Mouse (Mus musculus) intestine, postnatal 0 days (tissue): ENCODE data around the gene Cdk15. TPM values are rescaled to one million over a fixed set of nuclear protein-coding genes. Genes with fewer than 3 reads are reported as not detected.

Source experiments
- ATAC-seq: fragments of 200-750 bp; cut with Nextera tagmentation; 2 replicates; pipeline ENCODE4 v1.8.0; 2017; ENCODE audit warnings: mild to moderate bottlenecking, moderate TSS enrichment, moderate library complexity
- H3K27ac ChIP-seq: fragments of 300-500 bp; sonication (generic); 2 replicates; pipeline ENCODE4 v1.5.1; 2014; ENCODE audit warnings: mild to moderate bottlenecking, low read depth, low read length, moderate library complexity
- H3K27me3 ChIP-seq: fragments of 300-500 bp; sonication (generic); replicated peaks from 2 replicates; pipeline ENCODE4 v1.6.1; 2014; ENCODE audit warnings: low read length, mixed read lengths; ENCODE audit not compliant: control insufficient read depth, insufficient read depth
- H3K36me3 ChIP-seq: fragments of 300-500 bp; sonication (generic); 2 replicates; pipeline ENCODE4 v1.6.1; 2014; ENCODE audit warnings: mild to moderate bottlenecking, moderate library complexity; ENCODE audit not compliant: control insufficient read depth, insufficient read depth
- H3K4me1 ChIP-seq: fragments of 300-500 bp; sonication (generic); replicated peaks from 2 replicates; pipeline ENCODE4 v1.6.1; 2014; ENCODE audit warnings: antibody characterized with exemption, low read length, mixed read lengths; ENCODE audit not compliant: control insufficient read depth, insufficient read depth
- H3K4me2 ChIP-seq: fragments of 300-500 bp; sonication (generic); replicated peaks from 2 replicates; pipeline ENCODE4 v1.6.1; 2014; ENCODE audit warnings: low read depth, mild to moderate bottlenecking, moderate library complexity
- H3K4me3 ChIP-seq: fragments of 300-500 bp; sonication (generic); 2 replicates; pipeline ENCODE4 v1.5.1; 2014; ENCODE audit warnings: low read depth, low read length
- H3K9ac ChIP-seq: fragments of 300-500 bp; sonication (generic); 2 replicates; pipeline ENCODE4 v1.6.1; 2014; ENCODE audit warnings: mild to moderate bottlenecking, low read depth, low read length
- H3K9me3 ChIP-seq: fragments of 300-500 bp; sonication (generic); 2 replicates; pipeline ENCODE4 v1.6.1; 2016; ENCODE audit warnings: mixed run types; ENCODE audit not compliant: control insufficient read depth
- CTCF ChIP-seq: sonication (generic); IDR thresholded peaks from 2 replicates; pipeline ENCODE4 v1.5.1; 2016; ENCODE audit warnings: low read depth, mild to moderate bottlenecking, control low read depth, antibody characterized with exemption, moderate library complexity
- WGBS: fragments of 180-500 bp; shearing (Covaris S2); extraction: QIAGEN DNeasy Blood & Tissue Kit; methylation state at CpG from one replicate; pipeline ENCODE4 v1.1.7; 2014; 5-methylcytosine and 5-hydroxymethylcytosine counted together
- polyA plus RNA-seq: library from polyadenylated mRNA; unstranded; fragments of >200 nt; fragmentation: Nextera tagmentation; extraction: Ambion mirVana; gene quantifications from 2 replicates; pipeline ENCODE4 v1.2.1, GENCODE M21; 2015

Cdk15 gene
- polyA plus RNA-seq, 1 experiment from 2014 or later, result not detected

DNA sequence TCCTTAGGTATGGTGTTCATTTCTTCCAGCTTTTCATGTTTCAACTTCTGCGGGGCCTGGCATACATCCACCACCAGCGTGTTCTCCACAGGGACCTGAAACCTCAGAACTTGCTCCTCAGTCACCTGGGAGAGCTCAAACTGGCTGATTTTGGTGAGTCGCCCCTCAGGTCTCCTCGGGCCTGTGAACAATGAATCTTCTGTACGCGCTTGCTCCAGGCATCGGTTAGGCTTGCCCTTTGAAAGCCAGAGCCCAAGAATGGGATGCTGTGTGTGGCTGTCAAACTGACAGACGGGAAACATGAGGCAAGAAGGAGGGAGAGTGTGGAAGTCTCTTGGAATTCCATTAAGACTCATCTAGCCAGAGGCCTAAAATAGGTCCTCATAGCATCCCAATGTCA is 31.0 kb downstream of the Cdk15 start:
- Histone ChIP-seq H3K4me2 (no peak overlapping the region), H3K36me3 (no peaks in the 10 kb centered on the region), H3K27ac (no peak overlapping the region), H3K27me3 (no peaks in the 10 kb centered on the region), H3K9me3 (no peaks in the 10 kb centered on the region), H3K4me1 (no peaks in the 10 kb centered on the region), H3K4me3 (no peak overlapping the region), H3K9ac (no peak overlapping the region)
- 79% methylated on average over 8 of the region's 8 CpGs for WGBS
- no peak for TF ChIP-seq CTCF
- ATAC-seq, result no peak

DNA sequence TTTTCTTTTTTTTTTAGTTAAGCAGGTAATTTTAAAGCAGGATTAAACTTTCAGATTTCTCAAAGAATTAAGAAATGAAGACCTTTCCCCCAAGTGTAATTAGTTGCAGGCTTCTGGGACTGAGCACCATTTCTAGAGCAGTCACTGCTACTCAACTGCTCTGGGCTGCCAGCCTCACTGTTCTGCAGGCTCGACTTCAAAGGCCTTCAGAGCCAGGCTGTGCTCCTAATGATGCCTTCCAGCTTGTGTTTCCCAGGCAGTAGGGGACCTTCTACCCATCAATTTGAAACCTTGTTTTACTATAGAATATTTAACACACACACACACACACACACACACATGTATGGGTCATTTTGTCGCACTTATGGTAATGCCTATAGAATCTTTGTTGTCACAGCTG is 34.9 kb downstream of the Cdk15 start:
- Histone ChIP-seq H3K4me3 (no peak overlapping the region), H3K9me3 (no peaks in the 10 kb centered on the region), H3K4me2 (no peak overlapping the region), H3K4me1 (no peaks in the 10 kb centered on the region), H3K27ac (no peak overlapping the region), H3K36me3 (no peaks in the 10 kb centered on the region), H3K9ac (no peak overlapping the region), H3K27me3 (no peaks in the 10 kb centered on the region)
- no peak for TF ChIP-seq CTCF
- no peak for ATAC-seq
- 46% methylated on average over 2 of the region's 2 CpGs for WGBS

DNA sequence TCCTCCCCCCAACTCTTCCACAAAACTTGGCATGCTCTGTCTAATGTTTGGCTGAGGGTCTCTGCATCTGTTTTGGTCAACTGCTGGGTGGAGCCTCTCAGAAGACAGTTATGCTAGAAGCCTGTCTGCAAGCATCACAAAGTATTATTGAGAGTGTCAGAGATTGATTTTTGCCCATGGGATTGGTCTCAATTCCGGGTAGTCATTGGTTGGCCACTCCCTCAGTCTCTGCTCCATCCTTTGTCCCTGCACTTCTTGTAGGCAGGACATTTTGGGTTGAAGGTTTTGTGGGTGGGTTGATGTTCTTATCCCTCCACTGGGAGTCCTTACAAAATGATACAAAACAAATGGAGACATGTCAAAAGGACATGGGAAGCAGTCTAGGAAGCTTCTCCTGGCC is 39.1 kb downstream of the Cdk15 start:
- ATAC-seq, result no peak
- no peaks in the 10 kb centered on the region for H3K9me3 ChIP-seq
- no peak overlapping the region for H3K27ac ChIP-seq
- TF ChIP-seq CTCF, result no peak
- 60% methylated on average over 1 of the region's 1 CpGs for WGBS
- no peaks in the 10 kb centered on the region for H3K36me3 ChIP-seq
- no peaks in the 10 kb centered on the region for H3K4me1 ChIP-seq
- no peaks in the 10 kb centered on the region for H3K27me3 ChIP-seq
- H3K4me2 ChIP-seq, result no peak overlapping the region
- no peak overlapping the region for H3K4me3 ChIP-seq
- no peak overlapping the region for H3K9ac ChIP-seq

DNA sequence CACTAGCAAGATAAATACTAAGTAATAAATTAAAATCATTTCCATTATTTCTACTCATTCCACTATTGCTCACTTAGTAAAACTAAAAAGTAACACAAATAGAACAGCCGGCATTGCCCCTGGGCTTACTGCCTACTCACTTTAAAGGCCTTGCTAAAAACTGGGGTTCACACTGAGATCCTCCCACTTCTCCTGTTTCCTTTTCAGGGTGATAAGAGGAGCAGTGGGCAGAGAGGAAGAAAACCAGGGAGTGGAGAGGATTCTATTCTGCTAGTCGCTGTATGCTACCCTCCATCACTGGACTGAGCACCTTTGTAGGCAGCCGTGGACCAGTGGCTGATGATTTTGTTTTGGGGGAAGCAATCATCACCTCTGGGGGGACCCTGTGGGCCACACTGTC is 40.5 kb downstream of the Cdk15 start:
- Histone ChIP-seq H3K9me3 (no peaks in the 10 kb centered on the region), H3K4me2 (no peak overlapping the region), H3K4me1 (no peaks in the 10 kb centered on the region), H3K9ac (no peak overlapping the region), H3K27ac (no peak overlapping the region), H3K4me3 (no peak overlapping the region), H3K36me3 (no peaks in the 10 kb centered on the region), H3K27me3 (no peaks in the 10 kb centered on the region)
- 91% methylated on average over 3 of the region's 3 CpGs for WGBS
- ATAC-seq, result no peak
- TF ChIP-seq CTCF, result no peak

DNA sequence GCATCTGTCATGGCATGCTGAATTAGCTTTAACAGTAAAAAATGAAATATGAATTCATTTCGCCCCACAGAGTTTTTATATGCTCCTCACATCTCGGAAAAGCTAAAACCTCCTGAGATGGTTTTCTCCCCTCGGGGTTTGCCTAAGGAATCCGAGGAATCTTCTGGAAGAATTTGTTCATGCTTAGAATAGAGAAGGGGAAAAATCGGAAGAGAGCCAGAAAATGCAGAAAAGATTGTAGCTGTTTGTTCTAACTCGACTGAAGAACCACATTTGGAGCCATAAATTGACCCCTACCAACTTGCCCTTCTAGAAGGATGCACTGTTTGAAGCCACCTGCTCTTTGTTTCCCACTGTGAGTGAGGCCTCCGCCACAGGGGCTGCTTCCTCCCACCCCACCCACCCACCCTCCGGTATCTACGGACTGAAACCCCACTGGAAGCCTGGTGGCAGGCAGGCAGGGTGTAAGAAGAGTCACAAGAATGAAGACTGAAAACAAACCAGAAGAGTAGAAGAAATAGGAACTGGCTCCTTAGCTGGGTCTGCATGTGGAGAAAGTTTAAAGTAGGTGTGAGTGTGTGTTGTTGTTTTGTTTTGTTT is 41.9 kb downstream of the Cdk15 start:
- Histone ChIP-seq H3K4me1 (no peaks in the 10 kb centered on the region), H3K27me3 (no peaks in the 10 kb centered on the region), H3K27ac (no peak overlapping the region), H3K36me3 (no peaks in the 10 kb centered on the region), H3K9me3 (no peaks in the 10 kb centered on the region), H3K4me2 (no peak overlapping the region), H3K4me3 (no peak overlapping the region), H3K9ac (no peak overlapping the region)
- ATAC-seq, result no peak
- TF ChIP-seq CTCF, result no peak
- WGBS, result 43% methylated on average over 9 of the region's 9 CpGs

DNA sequence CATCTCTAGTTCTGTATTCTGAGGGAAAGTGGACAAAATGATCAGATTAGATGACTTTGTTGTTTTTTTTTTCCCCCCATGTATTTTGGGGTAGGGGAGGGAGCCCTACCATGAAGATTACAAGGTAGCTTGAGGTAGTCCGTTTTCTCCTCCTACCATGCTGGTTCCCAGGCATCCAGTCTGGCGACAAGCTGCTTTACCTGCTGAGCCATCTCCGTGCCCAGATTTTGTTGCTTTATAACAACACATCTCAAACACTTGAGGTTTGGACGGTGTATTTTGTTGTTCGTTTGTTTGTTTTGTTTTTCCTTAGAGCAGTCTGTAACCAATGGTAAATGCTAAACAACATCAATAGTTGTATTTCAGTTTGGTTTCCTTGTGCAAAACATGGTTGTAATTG is 50.6 kb downstream of the Cdk15 start:
- 85% methylated on average over 5 of the region's 5 CpGs for WGBS
- H3K9ac ChIP-seq, result no peak overlapping the region

More for the DNA sequence above, 50.6 kb downstream of the Cdk15 start:
- Histone ChIP-seq H3K4me3 (no peak overlapping the region), H3K27ac (no peak overlapping the region), H3K9me3 (no peaks in the 10 kb centered on the region), H3K4me2 (no peak overlapping the region), H3K36me3 (no peaks in the 10 kb centered on the region), H3K4me1 (no peaks in the 10 kb centered on the region), H3K27me3 (no peaks in the 10 kb centered on the region)
- no peak for ATAC-seq
- no peak for TF ChIP-seq CTCF
